Mouse (Mus musculus) adrenal gland, postnatal 25 days (tissue): ENCODE measurements around the gene Palm. TPM values are rescaled to one million over a fixed set of nuclear protein-coding genes. Genes with fewer than 3 reads are reported as not detected.

Source experiments
- microRNA-seq, 2 experiments: library from miRNA; unstranded; fragments of <30 nt; microRNA quantifications; one replicate each; pipeline ENCODE4 v1.2.0; 2021
- total RNA-seq: library from RNA; stranded (reverse); gene quantifications from 2 replicates; pipeline ENCODE4 v1.2.3, GENCODE M21; 2021

Gene Palm
- total RNA-seq, 1 experiment from 2014 or later: 99.3 TPM

Small RNAs within 50 kb of the gene (microRNA-seq; reads per million reads assigned to microRNA genes)
- 0 reads per million in 2 experiments for gene Mir6910

Other genes with a start within 250 kb of the Palm start
- gene Mier2, start 238.4 kb upstream of the Palm start, total RNA-seq: 33.6 and 46.1 TPM in 2 replicates
- not detected in 2 replicates for gene Theg, start 206.2 kb upstream of the Palm start, total RNA-seq
- gene C2cd4c, start 179.5 kb upstream of the Palm start, total RNA-seq: 0.09 TPM in 1 of 2 replicates, not detected in the other
- 3.5 and 4.4 TPM in 2 replicates for gene Shc2, start 155.7 kb upstream of the Palm start, total RNA-seq
- gene Odf3l2, start 147.8 kb upstream of the Palm start, total RNA-seq: not detected in 2 replicates
- gene Madcam1, start 129.0 kb upstream of the Palm start, total RNA-seq: not detected in 2 replicates
- gene Tpgs1, start 124.2 kb upstream of the Palm start, total RNA-seq: 35.0 and 36.5 TPM in 2 replicates
- 78.6 and 89.8 TPM in 2 replicates for gene Cdc34, start 111.4 kb upstream of the Palm start, total RNA-seq
- gene Gzmm, start 104.6 kb upstream of the Palm start, total RNA-seq: 1.2 and 1.6 TPM in 2 replicates
- gene Bsg, start 89.1 kb upstream of the Palm start, total RNA-seq: 522 and 531 TPM in 2 replicates
- gene Hcn2, start 76.9 kb upstream of the Palm start, total RNA-seq: 5.4 and 7.7 TPM in 2 replicates
- gene Polrmt, start 47.0 kb upstream of the Palm start, total RNA-seq: 70.4 and 74.1 TPM in 2 replicates
- not detected in 2 replicates for gene Fgf22, start 38.5 kb upstream of the Palm start, total RNA-seq
- gene Rnf126, start 26.6 kb upstream of the Palm start, total RNA-seq: 59.5 and 63.8 TPM in 2 replicates
- 8.5 and 10.6 TPM in 2 replicates for gene Fstl3, start 16.3 kb upstream of the Palm start, total RNA-seq
- not detected in 2 replicates for gene Prss57, start 2.6 kb upstream of the Palm start, total RNA-seq
- gene Misp, start 27.4 kb downstream of the Palm start, total RNA-seq: 0.64 and 1.00 TPM in 2 replicates
- gene Ptbp1, start 60.9 kb downstream of the Palm start, total RNA-seq: 224 and 249 TPM in 2 replicates
- gene Prtn3, start 80.9 kb downstream of the Palm start, total RNA-seq: not detected in 2 replicates
- gene Plppr3, start 81.1 kb downstream of the Palm start, total RNA-seq: 0.49 and 1.2 TPM in 2 replicates
- not detected in 2 replicates for gene Elane, start 92.7 kb downstream of the Palm start, total RNA-seq
- gene Cfd, start 97.3 kb downstream of the Palm start, total RNA-seq: 420 and 469 TPM in 2 replicates
- gene Med16, start 115.4 kb downstream of the Palm start, total RNA-seq: 36.0 and 49.2 TPM in 2 replicates
- not detected in 2 replicates for gene Gm26602, start 117.3 kb downstream of the Palm start, total RNA-seq
- 1.1 and 2.3 TPM in 2 replicates for gene Kiss1r, start 123.4 kb downstream of the Palm start, total RNA-seq
- 85.5 and 98.9 TPM in 2 replicates for gene R3hdm4, start 127.6 kb downstream of the Palm start, total RNA-seq
- gene Arid3a, start 133.5 kb downstream of the Palm start, total RNA-seq: 5.2 and 5.8 TPM in 2 replicates
- gene Wdr18, start 166.6 kb downstream of the Palm start, total RNA-seq: 32.4 and 35.5 TPM in 2 replicates
- 0.12 TPM in 1 of 2 replicates, not detected in the other for gene Grin3b, start 177.1 kb downstream of the Palm start, total RNA-seq
- gene Tmem259, start 190.8 kb downstream of the Palm start, total RNA-seq: 159 and 161 TPM in 2 replicates
- 28.3 and 29.8 TPM in 2 replicates for gene Cnn2, start 195.0 kb downstream of the Palm start, total RNA-seq
- 24.2 and 29.1 TPM in 2 replicates for gene Abca7, start 202.9 kb downstream of the Palm start, total RNA-seq
- 3.7 and 4.3 TPM in 2 replicates for gene Arhgap45, start 223.1 kb downstream of the Palm start, total RNA-seq
- gene Polr2e, start 246.2 kb downstream of the Palm start, total RNA-seq: 84.3 and 101 TPM in 2 replicates